Mouse (Mus musculus): Measurements from ENCODE around the gene Rab3a. TPM values are rescaled to one million over a fixed set of nuclear protein-coding genes. Genes with fewer than 3 reads are reported as not detected.

The Rab3a gene
- total and polyA plus RNA-seq, 2 experiments from 2014 or later, result 32.8 to 40.3 TPM

GRCm38 (mm10) chr8:70776496-70777444 lies 22.3 kb downstream of the Rab3a start, which contains the start of gene Pik3r2:
Gene Pik3r2, minus strand, starts transcription at chr8:70776713.
- Histone ChIP-seq H3K27ac (ENCODE audit: low read depth) (peak within 1 kb of the TSS; percentile 98), H3K4me1 (ENCODE audit: control insufficient read depth, insufficient read depth) (peaks cover 26% of the 10 kb centered on the region), H3K9ac (replicated peaks; ENCODE audit: low read depth, low read length) (peak within 1 kb of the TSS; percentile 95), H3K36me3 (replicated peaks; ENCODE audit: control insufficient read depth, insufficient read depth, low read length) (peaks cover 15% of the 10 kb centered on the region), H3K4me3 (ENCODE audit: low read depth, low read length) (peak within 1 kb of the TSS; percentile 86), H3K4me2 (ENCODE audit: low read depth, low read length) (peak within 1 kb of the TSS; percentile 100), H3K27me3 (ENCODE audit: control insufficient read depth, insufficient read depth, low read length) (no peaks in the 10 kb centered on the region), H3K9me3 (replicated peaks; ENCODE audit: control insufficient read depth, low read length) (no peaks in the 10 kb centered on the region)
- TF ChIP-seq EP300 (IDR thresholded peaks at IDR 0.05; ENCODE audit: low read depth), result peak; percentile 91
- TF ChIP-seq CTCF (IDR thresholded peaks at IDR 0.05; ENCODE audit: low read depth), result 0 out of 2 replicates have a peak, but pooled peaks have one; percentile 16
- DNase-seq (ENCODE audit: low spot score) (peak; percentile 98), ATAC-seq (ENCODE audit: insufficient read depth, low read depth) (peak; percentile 92)
- under 1% methylated on average over 90 of the region's 94 CpGs for WGBS

- H3K27ac ChIP-seq (ENCODE audit: low read depth), result no peak overlapping the region
- ATAC-seq (ENCODE audit: insufficient read depth, low read depth) (no peak), DNase-seq (ENCODE audit: low spot score) (no peak)
- 70% methylated on average over 11 of the region's 11 CpGs for WGBS
- no peak for TF ChIP-seq CTCF (IDR thresholded peaks at IDR 0.05; ENCODE audit: low read depth)
- H3K9ac ChIP-seq (replicated peaks; ENCODE audit: low read depth, low read length), result no peak overlapping the region
- no peak overlapping the region for H3K4me2 ChIP-seq (ENCODE audit: low read depth, low read length)
- H3K9me3 ChIP-seq (replicated peaks; ENCODE audit: control insufficient read depth, low read length), result no peaks in the 10 kb centered on the region
- H3K4me1 ChIP-seq (ENCODE audit: control insufficient read depth, insufficient read depth), result peaks cover 18% of the 10 kb centered on the region
- H3K36me3 ChIP-seq (replicated peaks; ENCODE audit: control insufficient read depth, insufficient read depth, low read length), result peaks cover 30% of the 10 kb centered on the region
- H3K27me3 ChIP-seq (ENCODE audit: control insufficient read depth, insufficient read depth, low read length), result no peaks in the 10 kb centered on the region
- H3K4me3 ChIP-seq (ENCODE audit: low read depth, low read length), result no peak overlapping the region
These were observed 25.6 kb downstream of the Rab3a start for GRCm38 (mm10) chr8:70780093-70780492.

GRCm38 (mm10) chr8:70786291-70787050 lies 32.0 kb downstream of the Rab3a start:
- Histone ChIP-seq H3K36me3 (replicated peaks; ENCODE audit: control insufficient read depth, insufficient read depth, low read length) (peaks cover 41% of the 10 kb centered on the region), H3K9me3 (replicated peaks; ENCODE audit: control insufficient read depth, low read length) (no peaks in the 10 kb centered on the region), H3K9ac (replicated peaks; ENCODE audit: low read depth, low read length) (no peak overlapping the region), H3K4me1 (ENCODE audit: control insufficient read depth, insufficient read depth) (no peaks in the 10 kb centered on the region), H3K4me3 (ENCODE audit: low read depth, low read length) (no peak overlapping the region), H3K4me2 (ENCODE audit: low read depth, low read length) (no peak overlapping the region), H3K27ac (ENCODE audit: low read depth) (no peak overlapping the region), H3K27me3 (ENCODE audit: control insufficient read depth, insufficient read depth, low read length) (no peaks in the 10 kb centered on the region)
- TF ChIP-seq CTCF (IDR thresholded peaks at IDR 0.05; ENCODE audit: low read depth), result no peak
- TF ChIP-seq EP300 (IDR thresholded peaks at IDR 0.05; ENCODE audit: low read depth), result no peak
- ATAC-seq (ENCODE audit: insufficient read depth, low read depth), result no peak
- DNase-seq (ENCODE audit: low spot score), result no peak
- WGBS, result 90% methylated on average over 25 of the region's 25 CpGs

GRCm38 (mm10) chr8:70787051-70787445 lies 32.6 kb downstream of the Rab3a start:
- H3K9me3 ChIP-seq (replicated peaks; ENCODE audit: control insufficient read depth, low read length), result no peaks in the 10 kb centered on the region
- H3K4me1 ChIP-seq (ENCODE audit: control insufficient read depth, insufficient read depth), result no peaks in the 10 kb centered on the region
- 92% methylated on average over 3 of the region's 3 CpGs for WGBS
- no peaks in the 10 kb centered on the region for H3K27me3 ChIP-seq (ENCODE audit: control insufficient read depth, insufficient read depth, low read length)
- ATAC-seq (ENCODE audit: insufficient read depth, low read depth), result no peak
- no peak overlapping the region for H3K4me3 ChIP-seq (ENCODE audit: low read depth, low read length)
- no peak for TF ChIP-seq CTCF (IDR thresholded peaks at IDR 0.05; ENCODE audit: low read depth)
- TF ChIP-seq EP300 (IDR thresholded peaks at IDR 0.05; ENCODE audit: low read depth), result no peak
- DNase-seq (ENCODE audit: low spot score), result no peak
- H3K4me2 ChIP-seq (ENCODE audit: low read depth, low read length), result no peak overlapping the region
- H3K27ac ChIP-seq (ENCODE audit: low read depth), result no peak overlapping the region
- peaks cover 36% of the 10 kb centered on the region for H3K36me3 ChIP-seq (replicated peaks; ENCODE audit: control insufficient read depth, insufficient read depth, low read length)
- no peak overlapping the region for H3K9ac ChIP-seq (replicated peaks; ENCODE audit: low read depth, low read length)

- TF ChIP-seq CTCF (IDR thresholded peaks at IDR 0.05; ENCODE audit: low read depth) (no peak), EP300 (IDR thresholded peaks at IDR 0.05; ENCODE audit: low read depth) (no peak)
- WGBS, result 32% methylated on average over 30 of the region's 30 CpGs
- no peak overlapping the region for H3K4me3 ChIP-seq (ENCODE audit: low read depth, low read length)
- no peak overlapping the region for H3K4me2 ChIP-seq (ENCODE audit: low read depth, low read length)
- no peak overlapping the region for H3K9ac ChIP-seq (replicated peaks; ENCODE audit: low read depth, low read length)
- no peak for DNase-seq (ENCODE audit: low spot score)
- H3K9me3 ChIP-seq (replicated peaks; ENCODE audit: control insufficient read depth, low read length), result no peaks in the 10 kb centered on the region
- no peak overlapping the region for H3K27ac ChIP-seq (ENCODE audit: low read depth)
- H3K27me3 ChIP-seq (ENCODE audit: control insufficient read depth, insufficient read depth, low read length), result no peaks in the 10 kb centered on the region
- no peak for ATAC-seq (ENCODE audit: insufficient read depth, low read depth)
- peaks cover 32% of the 10 kb centered on the region for H3K36me3 ChIP-seq (replicated peaks; ENCODE audit: control insufficient read depth, insufficient read depth, low read length)
- peaks cover 7% of the 10 kb centered on the region for H3K4me1 ChIP-seq (ENCODE audit: control insufficient read depth, insufficient read depth)
These were observed 33.6 kb downstream of the Rab3a start for GRCm38 (mm10) chr8:70787941-70788667.
